Mouse (Mus musculus) lung, embryonic 16.5 days (tissue): ENCODE measurements around the gene Zbtb24. TPM values are rescaled to one million over a fixed set of nuclear protein-coding genes. Genes with fewer than 3 reads are reported as not detected.

Experiments
- ATAC-seq: fragments of 200-750 bp; cut with Nextera tagmentation; 2 replicates; pipeline ENCODE4 v1.8.0; 2017; ENCODE audit warnings: low read depth, mild to moderate bottlenecking, moderate library complexity
- H3K27ac ChIP-seq: fragments of 300-500 bp; sonication (generic); 2 replicates; pipeline ENCODE4 v1.5.1; 2014; ENCODE audit warnings: mild to moderate bottlenecking, control low read depth, low read length
- H3K27me3 ChIP-seq: fragments of 300-500 bp; sonication (generic); 2 replicates; pipeline ENCODE4 v1.6.1; 2014; ENCODE audit warnings: low read depth, low read length, mixed read lengths; ENCODE audit not compliant: control insufficient read depth, insufficient read depth
- H3K36me3 ChIP-seq: fragments of 300-500 bp; sonication (generic); 2 replicates; pipeline ENCODE4 v1.6.1; 2014; ENCODE audit warnings: low read length; ENCODE audit not compliant: control insufficient read depth, insufficient read depth
- H3K4me1 ChIP-seq: fragments of 300-500 bp; sonication (generic); replicated peaks from 2 replicates; pipeline ENCODE4 v1.6.1; 2014; ENCODE audit warnings: low read length, mixed read lengths; ENCODE audit not compliant: control insufficient read depth, insufficient read depth
- H3K4me2 ChIP-seq: fragments of 300-500 bp; sonication (generic); 2 replicates; pipeline ENCODE4 v1.6.1; 2014; ENCODE audit warnings: low read depth, low read length, control low read depth
- H3K4me3 ChIP-seq: fragments of 300-500 bp; sonication (generic); 2 replicates; pipeline ENCODE4 v1.5.1; 2014; ENCODE audit warnings: mild to moderate bottlenecking, low read length, control low read depth
- H3K9ac ChIP-seq: fragments of 300-500 bp; sonication (generic); 2 replicates; pipeline ENCODE4 v1.6.1; 2014; ENCODE audit warnings: low read length, control low read depth
- H3K9me3 ChIP-seq: fragments of 300-500 bp; sonication (generic); 2 replicates; pipeline ENCODE4 v1.6.1; 2016; ENCODE audit warnings: low read length; ENCODE audit not compliant: control insufficient read depth
- WGBS: fragments of 180-500 bp; shearing (Covaris S2); extraction: QIAGEN DNeasy Blood & Tissue Kit; methylation state at CpG from one replicate; pipeline ENCODE4 v1.1.7; 2014; 5-methylcytosine and 5-hydroxymethylcytosine counted together
- polyA plus RNA-seq: library from polyadenylated mRNA; unstranded; fragments of >200 nt; fragmentation: Nextera tagmentation; extraction: Ambion mirVana; gene quantifications from 2 replicates; pipeline ENCODE4 v1.2.1, GENCODE M21; 2015

Zbtb24 gene
- polyA plus RNA-seq, 1 experiment from 2014 or later, result 18.3 TPM

DNA sequence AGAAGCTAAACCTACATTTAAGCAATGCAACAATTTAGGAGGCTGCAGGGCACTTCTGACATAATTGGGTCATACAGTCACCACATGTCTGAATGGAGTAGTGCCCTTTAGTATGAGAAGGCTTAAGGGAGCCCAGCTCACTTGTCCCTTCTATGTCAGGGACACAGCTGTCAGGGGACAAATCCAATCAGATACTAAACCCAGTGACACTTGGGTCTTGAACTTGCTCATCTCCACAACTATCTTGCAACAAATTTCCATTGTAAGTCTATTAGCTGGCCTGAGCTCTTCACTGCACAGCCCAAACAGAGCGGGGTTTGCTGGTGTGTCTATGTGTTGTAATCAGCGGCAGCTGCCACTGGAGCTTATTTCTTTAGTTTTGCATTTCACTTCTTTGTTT is 26.5 kb upstream of the Zbtb24 start:
- no peaks in the 10 kb centered on the region for H3K9me3 ChIP-seq
- H3K27ac ChIP-seq, result no peak overlapping the region
- H3K4me3 ChIP-seq, result no peak overlapping the region
- no peaks in the 10 kb centered on the region for H3K4me1 ChIP-seq
- WGBS, result 82% methylated on average over 2 of the region's 2 CpGs
- H3K27me3 ChIP-seq, result no peaks in the 10 kb centered on the region
- no peak for ATAC-seq
- no peak overlapping the region for H3K9ac ChIP-seq
- H3K36me3 ChIP-seq, result no peaks in the 10 kb centered on the region
- H3K4me2 ChIP-seq, result no peak overlapping the region

DNA sequence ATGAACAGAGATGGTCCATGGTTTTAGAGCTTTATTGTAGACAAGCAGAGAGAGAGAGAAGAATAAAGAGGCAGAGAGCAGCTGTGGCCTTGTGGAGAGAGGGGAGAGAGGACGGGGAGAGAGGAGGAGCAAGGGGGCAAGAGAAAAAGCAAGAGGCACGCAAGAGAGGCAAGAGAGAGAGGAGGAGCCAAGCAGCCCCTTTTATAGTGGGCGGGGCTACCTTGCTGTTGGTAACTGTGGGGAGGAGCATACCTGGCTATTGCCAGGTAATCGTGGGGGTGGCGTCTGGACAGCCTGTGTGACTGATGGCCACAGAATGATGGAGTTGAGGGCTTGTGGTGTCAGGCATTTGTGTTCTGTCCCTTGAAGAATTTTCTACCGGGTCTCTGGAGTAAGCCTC is 23.8 kb upstream of the Zbtb24 start:
- no peak overlapping the region for H3K9ac ChIP-seq
- H3K36me3 ChIP-seq, result no peaks in the 10 kb centered on the region
- H3K27ac ChIP-seq, result no peak overlapping the region
- ATAC-seq, result no peak
- no peak overlapping the region for H3K4me2 ChIP-seq
- no peaks in the 10 kb centered on the region for H3K27me3 ChIP-seq
- H3K4me1 ChIP-seq, result no peaks in the 10 kb centered on the region
- H3K4me3 ChIP-seq, result no peak overlapping the region
- 44% methylated on average over 6 of the region's 6 CpGs for WGBS
- no peaks in the 10 kb centered on the region for H3K9me3 ChIP-seq

DNA sequence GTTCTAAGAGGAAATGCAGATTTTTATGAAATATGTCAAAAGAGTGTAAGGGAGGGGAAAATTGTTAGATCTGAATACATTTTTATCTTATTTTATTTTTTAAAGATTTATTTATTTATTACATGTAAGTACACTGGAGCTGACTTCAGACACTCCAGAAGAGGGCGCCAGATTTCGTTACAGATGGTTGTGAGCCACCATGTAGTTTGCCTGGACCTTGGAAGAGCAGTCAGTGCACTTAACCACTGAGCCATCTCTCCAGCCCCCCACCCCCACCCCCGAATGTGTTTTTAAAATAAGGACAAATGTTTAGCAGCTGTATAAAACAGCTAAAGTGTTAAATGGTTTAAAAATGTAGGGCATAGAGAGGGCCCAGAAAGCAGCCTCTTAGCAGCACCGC is 15.6 kb upstream of the Zbtb24 start:
- Histone ChIP-seq H3K4me3 (no peak overlapping the region), H3K27me3 (no peaks in the 10 kb centered on the region), H3K9me3 (no peaks in the 10 kb centered on the region), H3K36me3 (no peaks in the 10 kb centered on the region), H3K9ac (no peak overlapping the region), H3K4me1 (no peaks in the 10 kb centered on the region), H3K4me2 (no peak overlapping the region), H3K27ac (no peak overlapping the region)
- no peak; the same call in 1 of the 2 replicates for ATAC-seq
- 28% methylated on average over 4 of the region's 4 CpGs for WGBS

DNA sequence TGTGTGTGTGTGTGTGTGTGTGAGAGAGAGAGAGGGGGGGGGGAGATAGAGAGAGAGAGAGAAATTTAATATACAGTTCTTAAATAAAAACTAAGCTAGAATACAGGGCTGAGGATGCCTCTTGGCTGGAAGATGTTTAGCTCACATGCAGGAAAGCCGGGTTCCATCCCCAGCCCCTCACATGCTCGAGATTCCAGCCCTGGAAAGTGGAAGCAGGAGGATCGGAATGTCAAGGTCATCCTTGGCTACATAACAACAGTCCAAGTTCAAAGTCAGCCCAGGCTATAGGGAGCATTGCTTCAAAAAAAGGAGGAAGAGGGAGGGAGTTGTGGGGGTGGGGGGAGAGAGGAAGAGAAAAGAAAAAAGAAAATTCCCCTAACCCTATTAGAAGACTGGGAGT is 15.0 kb upstream of the Zbtb24 start:
- no peak overlapping the region for H3K4me3 ChIP-seq
- H3K27ac ChIP-seq, result no peak overlapping the region
- no peak for ATAC-seq
- 17% methylated on average over 3 of the region's 3 CpGs for WGBS
- no peaks in the 10 kb centered on the region for H3K27me3 ChIP-seq
- no peak overlapping the region for H3K4me2 ChIP-seq
- no peaks in the 10 kb centered on the region for H3K4me1 ChIP-seq
- H3K9me3 ChIP-seq, result no peaks in the 10 kb centered on the region
- no peak overlapping the region for H3K9ac ChIP-seq
- H3K36me3 ChIP-seq, result no peaks in the 10 kb centered on the region

DNA sequence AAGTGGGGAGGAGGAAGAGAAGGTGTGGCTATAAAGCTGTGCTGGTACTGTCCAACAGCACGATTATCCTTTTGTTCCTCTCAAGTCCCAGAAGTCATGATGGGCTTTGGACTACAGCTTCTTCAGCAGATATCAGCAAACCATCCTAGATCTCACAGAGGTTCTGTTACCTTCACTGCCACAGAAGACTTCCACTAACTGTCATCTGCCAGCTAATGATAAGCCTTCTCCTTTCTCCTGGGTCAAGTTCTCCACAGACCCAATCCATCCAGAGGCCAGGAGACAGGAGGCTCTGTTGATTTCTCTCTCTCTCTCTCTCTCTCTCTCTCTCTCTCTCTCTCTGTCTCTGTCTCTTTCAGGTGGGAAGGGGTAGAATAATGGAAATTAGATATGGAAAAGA is 2.0 kb upstream of the Zbtb24 start:
- no peak overlapping the region for H3K9ac ChIP-seq
- H3K27ac ChIP-seq, result no peak overlapping the region
- H3K36me3 ChIP-seq, result 0 out of 2 replicates have a peak, but pooled peaks cover 6% of the 10 kb centered on the region
- WGBS, result 50% methylated on average over 1 of the region's 1 CpGs
- no peaks in the 10 kb centered on the region for H3K9me3 ChIP-seq
- peaks cover 7% of the 10 kb centered on the region; the same call in 1 of the 2 replicates for H3K4me1 ChIP-seq
- no peak overlapping the region for H3K4me3 ChIP-seq
- H3K4me2 ChIP-seq, result no peak overlapping the region
- H3K27me3 ChIP-seq, result no peaks in the 10 kb centered on the region
- ATAC-seq, result no peak

DNA sequence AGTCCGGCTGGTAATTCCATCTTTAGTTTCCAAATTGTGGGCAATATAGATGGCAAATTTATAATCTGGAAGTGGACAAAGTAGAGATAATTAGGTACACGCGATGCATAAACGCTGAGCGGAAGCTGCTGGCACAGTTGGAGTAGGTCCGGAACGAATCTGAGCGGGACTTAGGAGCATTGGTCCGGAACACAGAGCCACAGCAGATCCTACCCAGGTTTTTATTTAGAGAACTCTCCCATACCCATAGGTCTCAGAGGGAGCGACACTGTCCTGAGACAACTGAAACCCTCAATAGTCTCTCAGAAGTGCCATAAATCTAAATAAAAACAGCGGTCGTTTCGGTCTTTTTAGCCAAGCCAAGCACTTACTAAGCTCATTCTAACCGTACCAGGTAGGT is 499 bp upstream of the Zbtb24 start:
- H3K4me1 ChIP-seq, result peaks cover 7% of the 10 kb centered on the region; the same call in 1 of the 2 replicates
- 8% methylated on average over 14 of the region's 14 CpGs for WGBS
- ATAC-seq, result peak; percentile 64
- H3K36me3 ChIP-seq, result 0 out of 2 replicates have a peak, but pooled peaks cover 6% of the 10 kb centered on the region
- no peaks in the 10 kb centered on the region for H3K9me3 ChIP-seq
- no peaks in the 10 kb centered on the region for H3K27me3 ChIP-seq
- peak overlapping the region; percentile 89 for H3K9ac ChIP-seq
- H3K4me2 ChIP-seq, result peak overlapping the region; percentile 82
- H3K27ac ChIP-seq, result peak overlapping the region; percentile 73
- peak overlapping the region; percentile 84 for H3K4me3 ChIP-seq

DNA sequence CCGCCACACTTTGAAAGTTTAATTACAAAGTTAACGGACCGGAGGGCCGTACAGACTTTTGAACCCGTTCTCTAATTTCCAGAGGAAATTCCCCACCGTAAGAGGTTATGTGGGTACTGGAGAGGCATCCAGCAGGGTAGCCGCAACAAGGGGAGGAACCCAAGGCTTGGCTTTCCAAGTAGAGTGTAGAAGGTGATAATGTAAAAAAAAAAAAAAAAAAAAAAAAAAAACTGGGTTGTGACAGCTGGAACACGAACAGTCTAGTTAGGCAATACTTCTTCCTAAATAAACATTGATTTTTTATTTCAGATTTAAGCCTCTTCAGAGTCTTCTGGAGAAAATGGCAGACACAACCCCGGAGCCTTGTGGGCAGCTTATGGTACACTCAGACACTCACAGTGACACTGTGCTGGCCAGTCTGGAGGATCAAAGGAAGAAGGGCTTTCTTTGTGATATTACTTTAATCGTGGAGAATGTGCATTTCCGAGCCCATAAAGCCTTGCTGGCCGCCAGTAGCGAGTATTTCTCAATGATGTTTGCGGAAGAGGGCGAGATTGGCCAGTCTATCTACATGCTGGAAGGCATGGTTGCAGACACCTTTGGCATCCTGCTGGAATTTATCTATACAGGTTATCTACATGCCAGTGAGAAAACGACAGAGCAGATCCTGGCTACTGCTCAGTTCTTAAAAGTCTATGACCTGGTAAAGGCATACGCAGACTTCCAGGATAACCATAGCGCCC is 768 bp downstream of the Zbtb24 start:
- 44% methylated on average over 18 of the region's 18 CpGs for WGBS
- Histone ChIP-seq H3K27ac (peak overlapping the region; percentile 63; the same call in 1 of the 2 replicates), H3K9me3 (no peaks in the 10 kb centered on the region), H3K9ac (peak overlapping the region; percentile 89), H3K36me3 (peaks cover 10% of the 10 kb centered on the region), H3K4me2 (peak overlapping the region; percentile 56), H3K4me1 (peaks cover 7% of the 10 kb centered on the region; the same call in 1 of the 2 replicates), H3K4me3 (peak overlapping the region; percentile 84), H3K27me3 (no peaks in the 10 kb centered on the region)
- ATAC-seq, result peak; percentile 12; the same call in 1 of the 2 replicates

DNA sequence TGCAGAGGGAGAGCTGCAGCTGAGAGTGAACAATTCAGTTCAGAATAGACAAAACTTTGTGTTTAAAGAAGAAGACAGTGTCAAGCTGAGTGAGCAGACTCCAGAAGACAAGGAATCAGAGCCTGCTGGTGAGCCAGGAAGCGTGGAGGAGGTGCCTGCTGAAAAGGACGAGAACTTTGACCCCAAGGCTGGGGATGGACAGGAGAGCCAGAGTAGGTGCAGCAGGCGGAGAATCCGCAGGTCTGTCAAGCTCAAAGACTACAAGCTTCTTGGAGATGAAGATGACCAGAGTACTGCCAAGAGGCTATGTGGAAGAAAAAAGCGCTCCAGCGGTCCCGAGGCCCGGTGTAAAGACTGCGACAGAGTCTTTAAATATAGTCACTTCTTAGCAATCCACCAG is 1.5 kb downstream of the Zbtb24 start:
- Histone ChIP-seq H3K9ac (no peak overlapping the region), H3K27ac (no peak overlapping the region)
- 91% methylated on average over 9 of the region's 9 CpGs for WGBS

DNA sequence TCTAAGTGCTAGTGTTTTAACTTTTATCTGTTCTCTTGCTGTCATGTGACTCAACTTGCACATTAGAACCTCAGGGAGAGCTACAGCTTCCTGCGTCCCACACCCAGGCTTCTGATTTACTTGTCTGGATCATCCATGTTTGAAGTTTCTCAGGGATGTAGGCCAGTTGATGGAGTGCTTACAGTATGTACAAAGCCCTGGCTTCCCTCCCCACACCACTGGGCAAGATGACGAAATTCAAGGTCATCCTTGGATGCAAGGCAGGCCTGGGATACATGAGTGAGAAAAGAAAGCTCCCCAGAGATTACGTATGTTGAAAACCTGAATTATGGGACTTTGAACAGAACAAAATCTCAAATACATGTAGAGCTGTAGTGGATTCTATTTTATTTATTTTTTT is 2.6 kb downstream of the Zbtb24 start:
- 80% methylated on average over 3 of the region's 3 CpGs for WGBS
- peaks cover 13% of the 10 kb centered on the region for H3K36me3 ChIP-seq
- H3K4me1 ChIP-seq, result peaks cover 7% of the 10 kb centered on the region; the same call in 1 of the 2 replicates
- no peak overlapping the region for H3K4me2 ChIP-seq
- no peak overlapping the region for H3K4me3 ChIP-seq
- no peak for ATAC-seq
- no peaks in the 10 kb centered on the region for H3K9me3 ChIP-seq
- H3K27ac ChIP-seq, result no peak overlapping the region
- no peak overlapping the region for H3K9ac ChIP-seq
- no peaks in the 10 kb centered on the region for H3K27me3 ChIP-seq

More for the DNA sequence above, 1.5 kb downstream of the Zbtb24 start:
- H3K4me1 ChIP-seq, result peaks cover 7% of the 10 kb centered on the region; the same call in 1 of the 2 replicates
- no peak overlapping the region for H3K4me2 ChIP-seq
- H3K9me3 ChIP-seq, result no peaks in the 10 kb centered on the region
- H3K4me3 ChIP-seq, result no peak overlapping the region
- ATAC-seq, result no peak
- H3K36me3 ChIP-seq, result peaks cover 10% of the 10 kb centered on the region
- no peaks in the 10 kb centered on the region for H3K27me3 ChIP-seq
